Comparison of ENCODE assay signal across 26 mouse cellular contexts in genomic region chr9:90367745-90368144, GRCm38 (mm10).
DNase-seq lines count a peak whose midpoint lies in the region; ATAC-seq lines count a peak whose summit lies in the region.
"Had no signal": no experiment of that assay in that cellular context is flagged by ENCODE, and none has a peak within 500 bp of the region (broad histone marks: within the 10 kb centered on the region; RNA-seq: fewer than 3 reads in every experiment).

No protein-coding gene starts in this region.

- H3K9me3 ChIP-seq in hindbrain, embryonic 13.5 days = no peaks in the 10 kb centered on the region
- no peaks in the 10 kb centered on the region for H3K9me3 ChIP-seq in hindbrain, embryonic 11.5 days (ENCODE audit: control insufficient read depth, low read length)
- H3K9me3 ChIP-seq in midbrain, embryonic 15.5 days = no peaks in the 10 kb centered on the region
- no peaks in the 10 kb centered on the region for H3K9me3 ChIP-seq in midbrain, embryonic 11.5 days (ENCODE audit: control insufficient read depth, low read length)
- H3K9me3 ChIP-seq in limb, embryonic 10.5 days (replicated peaks) = no peaks in the 10 kb centered on the region
- H3K9me3 ChIP-seq: embryonic facial prominence, embryonic 13.5 days; heart, embryonic 10.5 days; limb, embryonic 15.5 days had no signal

- H3K9ac ChIP-seq in hindbrain, embryonic 13.5 days = no peak overlapping the region
- no peak overlapping the region for H3K9ac ChIP-seq in hindbrain, embryonic 11.5 days (ENCODE audit: low read depth, low read length)
- H3K9ac ChIP-seq in midbrain, embryonic 15.5 days = no peak overlapping the region
- H3K9ac ChIP-seq in midbrain, embryonic 11.5 days (ENCODE audit: low read length) = no peak overlapping the region
- H3K9ac ChIP-seq: embryonic facial prominence, embryonic 13.5 days; limb, embryonic 15.5 days had no signal

- no peaks in the 10 kb centered on the region for H3K27me3 ChIP-seq in hindbrain, embryonic 13.5 days
- H3K27me3 ChIP-seq in hindbrain, embryonic 11.5 days (ENCODE audit: control insufficient read depth, insufficient read depth, low read length) = no peaks in the 10 kb centered on the region
- H3K27me3 ChIP-seq in midbrain, embryonic 15.5 days (replicated peaks) = no peaks in the 10 kb centered on the region
- no peaks in the 10 kb centered on the region for H3K27me3 ChIP-seq in midbrain, embryonic 11.5 days (ENCODE audit: control insufficient read depth, insufficient read depth, low read length)
- no peaks in the 10 kb centered on the region for H3K27me3 ChIP-seq in limb, embryonic 10.5 days (ENCODE audit: low read depth, poor library complexity, severe bottlenecking)
- H3K27me3 ChIP-seq: embryonic facial prominence, embryonic 13.5 days; limb, embryonic 15.5 days had no signal

- H3K4me1 ChIP-seq in hindbrain, embryonic 13.5 days (replicated peaks) = 0 out of 2 replicates have a peak, but pooled peaks cover 2% of the 10 kb centered on the region
- no peaks in the 10 kb centered on the region for H3K4me1 ChIP-seq in hindbrain, embryonic 11.5 days (replicated peaks; ENCODE audit: control insufficient read depth, insufficient read depth, low read length)
- 0 out of 2 replicates have a peak, but pooled peaks cover 3% of the 10 kb centered on the region for H3K4me1 ChIP-seq in midbrain, embryonic 15.5 days
- H3K4me1 ChIP-seq in midbrain, embryonic 11.5 days (ENCODE audit: control insufficient read depth, insufficient read depth, low read length) = no peaks in the 10 kb centered on the region
- no peaks in the 10 kb centered on the region for H3K4me1 ChIP-seq in limb, embryonic 10.5 days
- H3K4me1 ChIP-seq: embryonic facial prominence, embryonic 13.5 days; heart, embryonic 10.5 days; limb, embryonic 15.5 days; midbrain, embryonic 10.5 days had no signal

- 0 out of 2 replicates have a peak, but pooled peaks have one; percentile 36 for ATAC-seq in hindbrain, embryonic 13.5 days (ENCODE audit: low FRiP score)
- no peak for ATAC-seq in hindbrain, embryonic 11.5 days (ENCODE audit: low FRiP score)
- 0 out of 2 replicates have a peak, but pooled peaks have one; percentile 33 for ATAC-seq in midbrain, embryonic 15.5 days (replicated peaks)
- ATAC-seq in midbrain, embryonic 11.5 days (ENCODE audit: low FRiP score) = no peak
- peak; percentile 39; the same call in 1 of the 2 replicates for ATAC-seq in erythroblast, adult 5-6 weeks (replicated peaks; ENCODE audit: low FRiP score, poor library complexity, severe bottlenecking)
- ATAC-seq: forebrain, embryonic 16.5 days; intestine, embryonic 16.5 days had no signal

- DNase-seq in hindbrain, embryonic 11.5 days (ENCODE audit: low spot score) = no peak
- no peak for DNase-seq in midbrain, embryonic 11.5 days (ENCODE audit: low spot score, missing footprints)
- peak; percentile 29 for DNase-seq in limb, embryonic 10.5 days (ENCODE audit: low spot score)
- DNase-seq in thymus, postnatal 14 days = no peak
- DNase-seq: adrenal gland, postnatal 36 days; cerebellum, adult 18-20 months; cerebellum, postnatal 36 days; embryo, embryonic 11 days; gastrocnemius, postnatal 10 days; heart, postnatal 4 days; kidney, adult 9 months; kidney, postnatal 25 days; right cerebral cortex, adult 18-20 months; thymus, adult 18-20 months had no signal

- H3K4me3 ChIP-seq in hindbrain, embryonic 13.5 days = no peak overlapping the region
- no peak overlapping the region for H3K4me3 ChIP-seq in hindbrain, embryonic 11.5 days (ENCODE audit: low read depth, low read length)
- H3K4me3 ChIP-seq in midbrain, embryonic 15.5 days = no peak overlapping the region
- no peak overlapping the region for H3K4me3 ChIP-seq in midbrain, embryonic 11.5 days (ENCODE audit: low read depth, low read length)
- H3K4me3 ChIP-seq in limb, embryonic 10.5 days = no peak overlapping the region
- H3K4me3 ChIP-seq: embryonic facial prominence, embryonic 13.5 days; heart, embryonic 10.5 days; layer of hippocampus, adult 2 months; limb, embryonic 15.5 days; midbrain, embryonic 10.5 days; myocyte had no signal

- no peak overlapping the region for H3K4me2 ChIP-seq in hindbrain, embryonic 13.5 days
- no peak overlapping the region for H3K4me2 ChIP-seq in hindbrain, embryonic 11.5 days (replicated peaks; ENCODE audit: low read depth, low read length)
- no peak overlapping the region for H3K4me2 ChIP-seq in midbrain, embryonic 15.5 days
- no peak overlapping the region for H3K4me2 ChIP-seq in midbrain, embryonic 11.5 days
- H3K4me2 ChIP-seq: embryonic facial prominence, embryonic 13.5 days; limb, embryonic 15.5 days had no signal

- 88% methylated on average over 3 of the region's 3 CpGs for WGBS in hindbrain, embryonic 13.5 days
- 81% methylated on average over 3 of the region's 3 CpGs for WGBS in hindbrain, embryonic 11.5 days
- 82% methylated on average over 3 of the region's 3 CpGs for WGBS in midbrain, embryonic 15.5 days
- WGBS in midbrain, embryonic 11.5 days = 87% methylated on average over 3 of the region's 3 CpGs
- 80% methylated on average over 3 of the region's 3 CpGs for WGBS in limb, embryonic 10.5 days

- no peaks in the 10 kb centered on the region for H3K36me3 ChIP-seq in hindbrain, embryonic 13.5 days
- no peaks in the 10 kb centered on the region for H3K36me3 ChIP-seq in hindbrain, embryonic 11.5 days (ENCODE audit: control insufficient read depth, insufficient read depth, low read length)
- H3K36me3 ChIP-seq in midbrain, embryonic 15.5 days (replicated peaks) = no peaks in the 10 kb centered on the region
- H3K36me3 ChIP-seq in midbrain, embryonic 11.5 days (ENCODE audit: control insufficient read depth, insufficient read depth, low read length) = no peaks in the 10 kb centered on the region
- no peaks in the 10 kb centered on the region for H3K36me3 ChIP-seq in limb, embryonic 10.5 days
- H3K36me3 ChIP-seq: embryonic facial prominence, embryonic 13.5 days; heart, embryonic 10.5 days; limb, embryonic 15.5 days; midbrain, embryonic 10.5 days had no signal

- no peak overlapping the region for H3K27ac ChIP-seq in hindbrain, embryonic 13.5 days
- no peak overlapping the region for H3K27ac ChIP-seq in hindbrain, embryonic 11.5 days (ENCODE audit: low read depth, low read length)
- no peak overlapping the region for H3K27ac ChIP-seq in midbrain, embryonic 15.5 days
- H3K27ac ChIP-seq in midbrain, embryonic 11.5 days (ENCODE audit: low read depth, low read length) = no peak overlapping the region
- H3K27ac ChIP-seq in limb, embryonic 10.5 days = no peak overlapping the region
- H3K27ac ChIP-seq: embryonic facial prominence, embryonic 13.5 days; heart, embryonic 10.5 days; layer of hippocampus, adult 2 months; limb, embryonic 15.5 days; macrophage; midbrain, embryonic 10.5 days had no signal

Comparison
In these comparisons a context has a peak if more than half of its experiments do, and no peak if none do; other contexts are left out.
1. ATAC-seq: peak in hindbrain, embryonic 13.5 days (single experiment), midbrain, embryonic 15.5 days (single experiment) and erythroblast, adult 5-6 weeks (single experiment); none in hindbrain, embryonic 11.5 days (single experiment) and midbrain, embryonic 11.5 days (single experiment).